Mouse (Mus musculus): Measurements from ENCODE around the gene Cnnm4. TPM values are rescaled to one million over a fixed set of nuclear protein-coding genes. Genes with fewer than 3 reads are reported as not detected.

Gene Cnnm4
- polyA plus RNA-seq (2017; shearing (Covaris generic)), result 2.1 TPM

GRCm38 (mm10) chr1:36471181-36472105 lies at the start of gene Cnnm4:
Gene Cnnm4 (plus strand): TSS chr1:36471620.

GRCm38 (mm10) chr1:36444471-36445464 lies 26.7 kb upstream of the Cnnm4 start, which contains the start of gene Lman2l:
Gene Lman2l (minus strand): TSS chr1:36445271.

GRCm38 (mm10) chr1:36511289-36512021 lies 40.0 kb downstream of the Cnnm4 start, which contains the start of gene Cnnm3:
Gene Cnnm3 (plus strand): TSS chr1:36511867.

GRCm38 (mm10) chr1:36536783-36537182 lies 65.4 kb downstream of the Cnnm4 start, which contains the start of gene Ankrd23:
Gene Ankrd23 (minus strand): TSS chr1:36536883.

GRCm38 (mm10) chr1:36539186-36539585 lies 67.8 kb downstream of the Cnnm4 start, which contains the start of gene Gm42417:
Gene Gm42417 (minus strand): TSS chr1:36539429.

GRCm38 (mm10) chr1:36546888-36547471 lies 75.6 kb downstream of the Cnnm4 start, which contains the start of gene Ankrd39:
Gene Ankrd39 (minus strand): TSS chr1:36547445.

Other genes with a start within 250 kb of the Cnnm4 start
- 84.3 TPM for gene Uggt1, start 226.9 kb upstream of the Cnnm4 start, polyA plus RNA-seq (2017; shearing (Covaris generic))
- gene Neurl3, start 196.9 kb upstream of the Cnnm4 start, polyA plus RNA-seq (2017; shearing (Covaris generic)), result 129 TPM
- gene Arid5a, start 163.9 kb upstream of the Cnnm4 start, polyA plus RNA-seq (2017; shearing (Covaris generic)), result 116 TPM
- gene Kansl3, start 102.4 kb upstream of the Cnnm4 start, polyA plus RNA-seq (2017; shearing (Covaris generic)), result 64.5 TPM
- 1.3 TPM for gene Fer1l5, start 99.3 kb upstream of the Cnnm4 start, polyA plus RNA-seq (2017; shearing (Covaris generic))
- 24.1 TPM for gene Lman2l, start 26.3 kb upstream of the Cnnm4 start, polyA plus RNA-seq (2017; shearing (Covaris generic))
- 39.8 TPM for gene Cnnm3, start 40.2 kb downstream of the Cnnm4 start, polyA plus RNA-seq (2017; shearing (Covaris generic))
- 35.1 TPM for gene Ankrd23, start 65.3 kb downstream of the Cnnm4 start, polyA plus RNA-seq (2017; shearing (Covaris generic))
- gene Gm42417, start 67.8 kb downstream of the Cnnm4 start, polyA plus RNA-seq (2017; shearing (Covaris generic)), result 1.2 TPM
- gene Ankrd39, start 75.8 kb downstream of the Cnnm4 start, polyA plus RNA-seq (2017; shearing (Covaris generic)), result 40.6 TPM
- 0.39 TPM for gene Sema4c, start 86.7 kb downstream of the Cnnm4 start, polyA plus RNA-seq (2017; shearing (Covaris generic))
- not detected for gene Fam178b, start 211.6 kb downstream of the Cnnm4 start, polyA plus RNA-seq (2017; shearing (Covaris generic))
- 473 TPM for gene Cox5b, start 219.8 kb downstream of the Cnnm4 start, polyA plus RNA-seq (2017; shearing (Covaris generic))
- not detected for gene 4933424G06Rik, start 238.5 kb downstream of the Cnnm4 start, polyA plus RNA-seq (2017; shearing (Covaris generic))
- gene Actr1b, start 242.8 kb downstream of the Cnnm4 start, polyA plus RNA-seq (2017; shearing (Covaris generic)), result 66.2 TPM